Mouse (Mus musculus) intestine, embryonic 15.5 days (tissue): ENCODE data around the gene Plin1. TPM values are rescaled to one million over a fixed set of nuclear protein-coding genes. Genes with fewer than 3 reads are reported as not detected.

Source experiments
- ATAC-seq: fragments of 200-750 bp; cut with Nextera tagmentation; 2 replicates; pipeline ENCODE4 v1.8.0; 2017; ENCODE audit warnings: moderate TSS enrichment, moderate library complexity
- H3K27ac ChIP-seq: fragments of 300-500 bp; sonication (generic); 2 replicates; pipeline ENCODE4 v1.5.1; 2015; ENCODE audit warnings: mild to moderate bottlenecking, inconsistent platforms
- H3K27me3 ChIP-seq: fragments of 300-500 bp; sonication (generic); replicated peaks from 2 replicates; pipeline ENCODE4 v1.6.1; 2015; ENCODE audit warnings: inconsistent platforms
- H3K36me3 ChIP-seq: fragments of 300-500 bp; sonication (generic); 2 replicates; pipeline ENCODE4 v1.6.1; 2015; ENCODE audit warnings: inconsistent platforms
- H3K4me1 ChIP-seq: fragments of 300-500 bp; sonication (generic); replicated peaks from 2 replicates; pipeline ENCODE4 v1.6.1; 2015; ENCODE audit warnings: inconsistent platforms
- H3K4me2 ChIP-seq: fragments of 300-500 bp; sonication (generic); replicated peaks from 2 replicates; pipeline ENCODE4 v1.6.1; 2015; ENCODE audit warnings: mild to moderate bottlenecking, inconsistent platforms
- H3K4me3 ChIP-seq: fragments of 300-500 bp; sonication (generic); replicated peaks from 2 replicates; pipeline ENCODE4 v1.5.1; 2015; ENCODE audit warnings: inconsistent platforms
- H3K9ac ChIP-seq: fragments of 300-500 bp; sonication (generic); 2 replicates; pipeline ENCODE4 v1.6.1; 2015; ENCODE audit warnings: inconsistent platforms
- H3K9me3 ChIP-seq: fragments of 300-500 bp; sonication (generic); 2 replicates; pipeline ENCODE4 v1.6.1; 2016; ENCODE audit warnings: inconsistent platforms
- WGBS: fragments of 180-500 bp; shearing (Covaris S2); methylation state at CpG from one replicate; pipeline ENCODE4 v1.1.7; 2015; 5-methylcytosine and 5-hydroxymethylcytosine counted together
- polyA plus RNA-seq: library from polyadenylated mRNA; unstranded; fragments of >200 nt; fragmentation: Nextera tagmentation; extraction: Ambion mirVana; gene quantifications from 2 replicates; pipeline ENCODE4 v1.2.1, GENCODE M21; 2015

The Plin1 gene
- polyA plus RNA-seq, 1 experiment from 2014 or later = not detected

DNA sequence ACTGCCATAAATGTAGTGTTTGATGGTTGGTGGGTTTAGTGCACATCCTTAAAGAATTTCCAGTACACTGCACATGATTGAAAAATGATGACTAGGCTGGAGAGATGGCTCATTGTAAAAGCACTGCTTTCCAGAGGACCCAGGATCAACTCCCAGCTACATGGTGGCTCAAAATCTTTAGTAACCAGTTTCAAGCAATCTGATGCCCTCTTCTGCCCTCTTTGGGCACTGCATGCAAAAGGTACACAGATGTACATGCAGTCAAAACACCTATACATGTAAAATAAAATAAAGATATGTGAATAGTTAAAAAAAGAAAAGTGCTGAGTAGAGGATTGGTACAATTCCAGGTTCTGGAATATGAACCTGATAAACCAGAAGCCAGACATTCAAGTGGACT lies 53.5 kb downstream of the Plin1 start:
- H3K4me2 ChIP-seq = no peak overlapping the region
- no peaks in the 10 kb centered on the region for H3K27me3 ChIP-seq
- no peak overlapping the region for H3K9ac ChIP-seq
- H3K9me3 ChIP-seq = no peaks in the 10 kb centered on the region
- no peak overlapping the region for H3K4me3 ChIP-seq
- H3K36me3 ChIP-seq = peaks cover 22% of the 10 kb centered on the region
- no peak for ATAC-seq
- no peaks in the 10 kb centered on the region for H3K4me1 ChIP-seq
- H3K27ac ChIP-seq = no peak overlapping the region

- no peaks in the 10 kb centered on the region for H3K9me3 ChIP-seq
- ATAC-seq = no peak
- H3K9ac ChIP-seq = no peak overlapping the region
- no peak overlapping the region for H3K4me2 ChIP-seq
- peaks cover 17% of the 10 kb centered on the region for H3K36me3 ChIP-seq
- H3K27me3 ChIP-seq = no peaks in the 10 kb centered on the region
- no peak overlapping the region for H3K27ac ChIP-seq
- WGBS = 89% methylated on average over 4 of the region's 4 CpGs
- no peaks in the 10 kb centered on the region for H3K4me1 ChIP-seq
- no peak overlapping the region for H3K4me3 ChIP-seq
Measured at GRCm38 (mm10) chr7:79670900-79671604, 61.7 kb downstream of the Plin1 start.

Other genes with a start within 250 kb of the Plin1 start
- gene Rhcg, start 115.2 kb downstream of the Plin1 start, polyA plus RNA-seq = 0.34 TPM in 1 of 2 replicates, not detected in the other
- gene Ticrr, start 72.7 kb downstream of the Plin1 start, polyA plus RNA-seq = 8.9 and 9.2 TPM in 2 replicates
- 2.9 and 3.0 TPM in 2 replicates for gene Kif7, start 17.2 kb downstream of the Plin1 start, polyA plus RNA-seq
- 9.6 and 12.6 TPM in 2 replicates for gene Pex11a, start 10.2 kb upstream of the Plin1 start, polyA plus RNA-seq
- 0.20 and 0.30 TPM in 2 replicates for gene Wdr93, start 10.3 kb upstream of the Plin1 start, polyA plus RNA-seq
- gene Mesp1, start 60.9 kb upstream of the Plin1 start, polyA plus RNA-seq = 0.13 and 0.21 TPM in 2 replicates
- gene Mesp2, start 77.8 kb upstream of the Plin1 start, polyA plus RNA-seq = 1.3 and 2.0 TPM in 2 replicates
- 161 and 174 TPM in 2 replicates for gene Anpep, start 128.2 kb upstream of the Plin1 start, polyA plus RNA-seq
- 27.6 and 36.8 TPM in 2 replicates for gene Ap3s2, start 187.7 kb upstream of the Plin1 start, polyA plus RNA-seq
- gene Arpin, start 202.5 kb upstream of the Plin1 start, polyA plus RNA-seq = 49.7 and 52.7 TPM in 2 replicates